Mouse (Mus musculus) heart, adult 18-20 months (tissue): ENCODE results near the gene Btbd17. TPM values are rescaled to one million over a fixed set of nuclear protein-coding genes. Genes with fewer than 3 reads are reported as not detected.

Experiments used
- DNase-seq, 2 experiments: peaks; one replicate each; pipeline ENCODE4 v3.0.0; 2021 to 2022; ENCODE audit warnings: mixed read lengths in 1 of 2
- long read RNA-seq, 2 experiments: library from polyadenylated mRNA; stranded (forward); transcript quantifications; one replicate each; pipeline ENCODE4 v2.0.0; 2021
- total RNA-seq, 2 experiments: library from RNA; stranded (reverse); gene quantifications; 2 replicates each; pipeline ENCODE4 v1.2.3; 2021

The Btbd17 gene
- total RNA-seq = not detected
- long read RNA-seq, experiment 1 = 0 reads
- long read RNA-seq, experiment 2 = 0 reads

GRCm38 (mm10) chr11:114795848-114796322 is at the start of gene Btbd17:
Btbd17 (minus strand) TSS chr11:114795945.
- no peak for DNase-seq

GRCm38 (mm10) chr11:114844464-114845220 is 48.9 kb upstream of the Btbd17 start:
- DNase-seq = no peak

DNA sequence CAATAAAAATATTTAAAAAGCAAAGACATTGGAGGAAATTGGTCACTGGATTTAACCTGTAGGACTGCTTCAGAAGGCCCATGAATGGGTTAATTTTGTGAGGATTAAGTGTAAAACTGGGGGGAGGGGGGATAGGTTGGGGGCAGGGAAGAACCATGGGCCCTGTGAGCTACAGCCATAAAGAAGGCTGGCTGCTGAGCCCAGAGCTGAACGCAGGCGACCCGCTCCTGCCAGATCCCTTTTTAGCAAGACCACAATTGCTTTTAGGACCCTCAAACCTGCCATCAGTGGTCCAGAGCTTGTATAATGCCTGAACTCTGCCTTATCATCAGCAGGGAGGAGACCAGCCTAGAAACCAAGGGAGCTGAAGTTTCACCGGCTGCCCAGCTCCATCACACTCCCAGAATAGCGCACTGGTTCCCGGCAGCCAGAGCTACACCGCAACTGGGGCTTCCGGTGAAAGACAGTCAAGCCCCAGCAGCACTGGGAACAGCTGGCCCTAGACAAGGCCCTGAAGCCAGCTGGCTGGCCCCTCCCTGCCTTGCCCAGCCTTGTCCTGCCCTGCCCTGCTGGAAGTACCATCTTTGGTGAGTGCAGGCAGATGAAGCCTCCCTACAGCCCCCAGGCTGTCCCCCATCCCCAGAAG is 48.2 kb upstream of the Btbd17 start:
- peak; percentile 38 to 64 for DNase-seq

- no peak for DNase-seq
Observed at GRCm38 (mm10) chr11:114833166-114833565, 37.4 kb upstream of the Btbd17 start.

DNA sequence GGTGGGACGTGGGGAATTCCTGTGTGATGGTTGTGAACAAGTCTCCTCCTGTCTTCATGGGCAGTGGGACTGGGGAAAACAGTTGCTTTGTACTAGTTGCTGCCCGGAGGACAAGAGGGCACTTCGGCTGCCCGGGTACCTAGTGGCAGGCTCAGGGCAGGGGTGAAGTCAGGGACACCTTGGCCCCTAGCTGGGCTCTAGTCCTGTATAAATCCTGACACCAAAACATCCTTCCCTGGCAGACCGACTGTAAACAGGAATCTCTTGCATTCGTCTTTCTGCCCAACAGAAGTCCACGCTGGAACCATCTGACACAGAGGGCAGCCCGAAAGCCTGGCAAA is 34.7 kb upstream of the Btbd17 start:
- no peak for DNase-seq

GRCm38 (mm10) chr11:114829499-114830432 is 34.0 kb upstream of the Btbd17 start:
- DNase-seq = peak; percentile 52 to 70

GRCm38 (mm10) chr11:114826686-114827085 is 30.9 kb upstream of the Btbd17 start:
- DNase-seq = peak in 1 of 2 experiments; percentile 47

DNA sequence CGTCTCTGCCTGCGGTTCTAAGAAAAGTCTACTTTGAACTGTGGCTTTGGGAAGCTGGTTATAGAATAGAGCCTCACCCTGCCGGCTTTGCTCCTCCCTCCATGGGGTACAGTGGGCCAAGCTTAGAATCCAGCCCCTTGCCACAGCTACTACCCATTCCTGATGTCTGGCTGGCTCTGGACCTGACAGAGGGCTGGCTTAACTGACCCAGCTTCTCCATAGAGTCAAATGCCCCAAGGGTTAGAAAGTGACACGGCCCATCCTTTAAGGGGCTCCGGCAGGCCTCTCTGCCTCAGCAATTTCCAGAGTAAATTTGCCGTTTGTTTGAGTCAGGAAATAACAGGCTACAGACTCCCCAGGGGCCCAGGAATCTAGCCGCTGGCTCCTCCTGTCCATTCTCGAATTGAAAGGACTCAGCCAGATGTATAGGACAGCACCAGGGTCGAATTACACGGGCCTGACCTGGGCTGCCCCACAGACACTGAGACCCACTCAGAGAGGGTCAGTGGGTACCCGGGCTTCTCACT is 27.5 kb upstream of the Btbd17 start:
- DNase-seq = no peak

DNA sequence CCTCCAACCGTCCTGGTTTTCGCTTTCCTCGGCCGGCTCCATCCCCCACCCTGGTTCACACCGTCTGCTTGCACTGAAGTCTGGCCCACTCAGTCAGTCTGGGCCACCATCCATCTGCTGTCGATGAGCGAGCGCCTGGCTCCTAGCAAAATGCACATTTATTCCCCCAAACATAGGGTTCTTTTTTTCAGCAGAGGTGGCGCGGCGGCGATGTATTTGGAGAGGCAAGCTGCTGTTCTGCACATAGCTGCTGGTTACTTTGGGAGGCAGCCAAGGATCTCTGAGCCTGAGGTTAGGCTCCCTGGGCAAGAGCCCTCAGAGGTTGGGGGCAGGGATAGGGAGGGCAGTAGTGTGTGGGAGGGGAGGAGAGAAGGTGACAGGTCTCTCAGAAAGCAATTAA is 27.0 kb upstream of the Btbd17 start:
- peak; percentile 38 to 57 for DNase-seq

DNA sequence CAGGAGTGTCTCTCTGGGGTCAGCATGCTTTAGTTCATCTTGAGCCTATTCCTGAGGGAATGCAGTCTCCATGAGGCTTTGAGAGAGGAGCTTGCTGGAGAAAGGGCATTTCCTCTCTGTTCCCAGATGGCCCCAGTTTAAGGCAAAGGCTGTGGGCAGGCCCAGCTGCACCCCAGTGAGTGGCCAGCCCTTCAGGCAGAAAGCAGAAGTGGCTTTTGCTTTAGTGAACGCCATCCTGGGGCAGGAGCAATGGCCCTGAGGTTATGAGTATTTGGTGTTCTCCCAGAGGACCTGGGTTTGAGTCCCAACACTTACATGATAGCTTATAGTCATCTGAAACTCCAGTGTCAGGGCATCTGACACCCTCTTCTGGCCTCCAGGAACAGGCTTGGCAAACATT is 25.6 kb upstream of the Btbd17 start:
- peak in 1 of 2 experiments; percentile 47 for DNase-seq

GRCm38 (mm10) chr11:114820444-114820843 is 24.7 kb upstream of the Btbd17 start:
- DNase-seq = no peak

DNA sequence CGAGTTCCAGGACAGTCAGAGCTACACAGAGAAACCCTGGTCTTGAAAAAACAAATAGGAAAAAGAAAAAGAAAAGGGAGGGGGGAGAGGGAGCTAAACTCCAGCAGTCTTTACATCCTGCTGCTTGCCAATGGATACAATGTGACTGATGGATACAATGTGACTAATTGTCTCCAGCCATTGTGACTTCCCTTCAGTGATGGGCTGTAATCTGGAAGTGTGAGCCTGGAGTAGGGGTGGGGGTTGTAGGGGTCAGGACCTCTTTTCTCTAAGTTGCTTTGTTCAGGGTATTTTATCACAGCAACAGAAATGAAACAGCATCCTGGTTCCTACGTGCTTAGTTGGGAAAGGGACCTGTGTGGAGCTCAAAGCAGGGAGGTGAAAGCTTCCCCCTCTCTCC is 23.4 kb upstream of the Btbd17 start:
- no peak for DNase-seq

- peak; percentile 23 to 61 for DNase-seq
Observed at GRCm38 (mm10) chr11:114818185-114818584, 22.4 kb upstream of the Btbd17 start.

- no peak for DNase-seq
Observed at GRCm38 (mm10) chr11:114816934-114817333, 21.2 kb upstream of the Btbd17 start.

DNA sequence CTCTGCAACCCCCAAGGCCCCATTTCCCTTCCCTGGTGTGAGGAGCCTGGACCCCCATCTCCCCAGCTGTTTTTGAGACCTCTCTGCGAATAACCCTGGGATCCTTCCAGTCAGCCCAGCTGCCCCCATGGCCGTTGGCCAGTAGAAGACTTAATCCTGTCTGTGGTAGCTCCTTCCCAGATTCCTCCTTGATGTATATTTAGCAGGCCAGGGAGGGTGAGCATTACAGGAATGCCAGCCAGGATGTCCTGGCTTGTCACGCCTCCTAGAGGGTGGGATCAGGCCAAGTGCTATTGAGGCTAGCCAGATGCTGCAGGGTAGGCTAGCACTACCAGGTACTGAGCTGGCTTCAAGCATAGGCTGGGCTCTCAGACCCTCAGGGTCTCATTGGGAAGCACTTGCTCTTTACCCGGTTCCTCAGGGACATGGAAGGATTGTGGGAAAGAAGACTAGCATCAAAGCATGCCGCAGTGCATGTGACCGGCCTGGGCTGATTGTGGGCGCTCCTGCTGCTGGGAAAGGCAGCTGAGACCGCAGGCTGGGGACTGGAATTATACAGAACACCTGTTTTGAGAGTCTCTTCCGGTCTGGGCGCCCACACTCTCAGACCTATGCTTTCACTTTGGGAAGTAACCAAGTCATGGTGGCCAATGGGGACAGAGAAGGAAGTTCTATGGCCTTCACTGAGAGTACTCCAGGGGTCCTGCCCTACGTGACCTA is 19.3 kb upstream of the Btbd17 start:
- DNase-seq = no peak

GRCm38 (mm10) chr11:114812731-114813240 is 17.0 kb upstream of the Btbd17 start:
- peak; percentile 84 to 96 for DNase-seq

DNA sequence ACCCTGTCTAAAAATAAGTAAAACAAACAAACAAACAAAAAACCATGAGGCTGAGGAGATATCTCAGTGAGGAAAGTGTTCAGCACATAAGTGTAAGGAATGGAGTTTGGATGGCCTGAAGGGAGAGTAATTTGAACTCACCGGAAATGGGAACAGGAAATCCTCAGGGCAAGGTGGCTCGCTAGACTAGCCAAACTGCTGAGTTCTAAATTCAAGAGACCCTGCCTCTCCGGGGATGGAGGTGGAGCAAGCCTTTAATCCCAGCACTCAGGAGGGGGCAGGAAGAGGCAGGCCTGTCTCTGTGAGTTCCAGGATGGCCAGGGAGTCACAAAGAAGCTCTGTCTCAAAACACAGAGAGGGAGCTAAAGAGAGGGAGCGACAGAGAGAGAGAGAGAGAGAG is 14.6 kb upstream of the Btbd17 start:
- no peak for DNase-seq

GRCm38 (mm10) chr11:114809371-114809770 is 13.6 kb upstream of the Btbd17 start:
- DNase-seq = no peak

- no peak for DNase-seq
Observed at GRCm38 (mm10) chr11:114807686-114808427, 12.1 kb upstream of the Btbd17 start.

GRCm38 (mm10) chr11:114807025-114807424 is 11.3 kb upstream of the Btbd17 start:
- DNase-seq = no peak

GRCm38 (mm10) chr11:114803990-114804389 is 8.2 kb upstream of the Btbd17 start:
- DNase-seq = no peak
